Mouse (Mus musculus): ENCODE results near the gene Des. TPM values are rescaled to one million over a fixed set of nuclear protein-coding genes. Genes with fewer than 3 reads are reported as not detected.
A peak's percentile ranks its signal among the peaks of the same experiment; 100 is the strongest.

The Des gene
- total RNA-seq, 2 experiments from 2014 or later: 2,035 to 2,198 TPM

DNA sequence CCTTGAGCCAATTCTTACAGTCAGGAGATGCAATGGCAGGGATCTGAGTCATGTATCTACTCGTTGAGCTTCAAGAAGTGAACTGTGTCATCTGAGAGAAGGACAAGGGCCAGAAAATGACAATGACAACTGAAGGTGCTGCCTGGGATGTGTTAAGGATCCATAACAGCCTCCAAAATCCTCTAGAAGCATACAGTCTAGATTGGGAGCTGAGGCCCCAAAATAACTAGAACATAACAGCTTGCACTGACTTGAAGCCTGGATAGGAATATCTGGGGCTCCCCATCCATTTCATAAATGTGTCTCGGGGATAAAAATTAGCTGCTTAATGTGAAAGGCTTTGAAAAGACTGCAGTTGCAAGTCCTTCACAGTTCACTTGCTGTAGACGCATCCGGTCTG, 2.1 kb upstream of the Des start:
- Histone ChIP-seq H3K4me3 (no peak overlapping the region), H3K27ac (peak overlapping the region; percentile 99)
- no peak for TF ChIP-seq CTCF (IDR thresholded peaks at IDR 0.05)
- intact Hi-C loops (cut with DNase I): loop anchor here (5.0 kb wide), 1 partner anchor 74 kb away; no protein-coding TSS in a partner anchor
- no peak for DNase-seq

DNA sequence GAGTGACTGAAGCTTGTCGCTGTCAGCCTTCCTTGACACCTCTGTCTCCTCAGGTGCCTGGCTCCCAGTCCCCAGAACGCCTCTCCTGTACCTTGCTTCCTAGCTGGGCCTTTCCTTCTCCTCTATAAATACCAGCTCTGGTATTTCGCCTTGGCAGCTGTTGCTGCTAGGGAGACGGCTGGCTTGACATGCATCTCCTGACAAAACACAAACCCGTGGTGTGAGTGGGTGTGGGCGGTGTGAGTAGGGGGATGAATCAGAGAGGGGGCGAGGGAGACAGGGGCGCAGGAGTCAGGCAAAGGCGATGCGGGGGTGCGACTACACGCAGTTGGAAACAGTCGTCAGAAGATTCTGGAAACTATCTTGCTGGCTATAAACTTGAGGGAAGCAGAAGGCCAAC, 783 bp upstream of the Des start:
- Histone ChIP-seq H3K27ac (peak overlapping the region; percentile 99), H3K4me3 (peak overlapping the region; percentile 89)
- peak; percentile 76 for DNase-seq
- intact Hi-C loops (cut with DNase I): loop anchor here (1.0 to 5.0 kb wide), 2 partner anchors 14 to 73 kb away; no protein-coding TSS in a partner anchor
- no peak for TF ChIP-seq CTCF (IDR thresholded peaks at IDR 0.05)

GRCm38 (mm10) chr1:75361123-75361522, 994 bp downstream of the Des start:
- DNase-seq: peak; percentile 23
- Histone ChIP-seq H3K4me3 (peak overlapping the region; percentile 89), H3K27ac (peak overlapping the region; percentile 99)
- intact Hi-C loops (cut with DNase I): no loop called here
- TF ChIP-seq CTCF (IDR thresholded peaks at IDR 0.05): no peak

- Histone ChIP-seq H3K27ac (peak overlapping the region; percentile 99), H3K4me3 (peak overlapping the region; percentile 89)
- intact Hi-C loops (cut with DNase I): no loop called here
- DNase-seq: peak; percentile 74
- TF ChIP-seq CTCF (IDR thresholded peaks at IDR 0.05): no peak
Measured at GRCm38 (mm10) chr1:75361750-75362149, 1.6 kb downstream of the Des start.

DNA sequence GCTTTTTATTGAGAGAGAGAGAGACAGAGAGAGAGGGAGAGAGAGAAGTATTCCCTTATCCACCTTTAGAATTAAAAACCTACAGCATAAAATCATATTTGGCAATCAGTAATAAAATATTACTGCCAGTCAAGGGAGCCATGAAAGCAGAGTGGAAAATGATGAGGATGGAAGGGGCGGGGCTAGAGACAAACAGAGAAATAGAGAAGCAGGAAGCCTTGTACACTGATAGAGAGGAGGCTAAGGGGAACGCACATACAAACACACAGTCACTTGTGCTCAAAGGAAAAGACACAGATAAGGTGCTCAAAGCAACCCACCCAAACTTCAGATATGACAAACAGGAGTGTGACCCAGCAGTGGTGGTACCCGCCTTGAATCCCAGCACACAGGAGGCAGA, 3.7 kb downstream of the Des start:
- intact Hi-C loops (cut with DNase I): no loop called here
- DNase-seq: no peak
- no peak for TF ChIP-seq CTCF (IDR thresholded peaks at IDR 0.05)
- Histone ChIP-seq H3K4me3 (peak overlapping the region; percentile 89), H3K27ac (peak overlapping the region; percentile 99; the same call in 1 of the 2 replicates)

DNA sequence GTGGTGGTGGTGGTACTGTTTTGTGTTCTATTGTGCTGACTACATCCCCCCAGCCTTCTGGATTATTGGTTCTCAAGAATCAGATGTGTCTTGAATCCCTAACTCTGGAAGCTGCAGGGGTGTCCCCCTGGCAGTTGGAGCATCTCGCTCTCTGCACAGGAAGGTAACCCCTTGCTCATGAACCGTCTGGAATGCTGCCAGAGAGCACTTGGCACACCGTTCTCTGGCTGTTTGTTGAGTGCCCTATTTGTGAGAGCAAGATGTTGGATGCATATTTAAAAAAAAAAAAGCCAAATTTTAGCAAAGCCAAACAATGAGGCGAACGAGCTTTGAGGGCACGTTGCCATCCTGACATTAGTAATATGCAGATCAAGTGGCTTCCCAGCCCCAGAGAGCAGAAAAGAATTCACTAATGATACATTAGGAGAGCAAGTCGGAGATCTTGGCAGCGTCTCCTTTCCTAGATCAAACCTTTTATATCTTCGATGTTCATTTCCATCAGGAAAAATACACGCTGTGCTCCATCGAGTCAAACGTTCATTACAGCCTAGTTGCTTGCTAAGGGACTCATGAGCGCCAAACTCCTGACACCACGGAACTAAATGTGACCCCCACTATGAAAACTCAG, 5.5 kb downstream of the Des start:
- H3K27ac ChIP-seq: peak overlapping the region; percentile 53; the same call in 1 of the 2 replicates
- intact Hi-C loops (cut with DNase I): no loop called here
- H3K4me3 ChIP-seq: peak overlapping the region; percentile 29; the same call in 1 of the 2 replicates
- no peak for TF ChIP-seq CTCF (IDR thresholded peaks at IDR 0.05)
- no peak for DNase-seq

GRCm38 (mm10) chr1:75369360-75369983, 9.3 kb downstream of the Des start:
- Histone ChIP-seq H3K27ac (peak overlapping the region; percentile 95), H3K4me3 (peak overlapping the region; percentile 66)
- DNase-seq: peak; percentile 37
- no peak for TF ChIP-seq CTCF (IDR thresholded peaks at IDR 0.05)
- intact Hi-C loops (cut with DNase I): no loop called here

DNA sequence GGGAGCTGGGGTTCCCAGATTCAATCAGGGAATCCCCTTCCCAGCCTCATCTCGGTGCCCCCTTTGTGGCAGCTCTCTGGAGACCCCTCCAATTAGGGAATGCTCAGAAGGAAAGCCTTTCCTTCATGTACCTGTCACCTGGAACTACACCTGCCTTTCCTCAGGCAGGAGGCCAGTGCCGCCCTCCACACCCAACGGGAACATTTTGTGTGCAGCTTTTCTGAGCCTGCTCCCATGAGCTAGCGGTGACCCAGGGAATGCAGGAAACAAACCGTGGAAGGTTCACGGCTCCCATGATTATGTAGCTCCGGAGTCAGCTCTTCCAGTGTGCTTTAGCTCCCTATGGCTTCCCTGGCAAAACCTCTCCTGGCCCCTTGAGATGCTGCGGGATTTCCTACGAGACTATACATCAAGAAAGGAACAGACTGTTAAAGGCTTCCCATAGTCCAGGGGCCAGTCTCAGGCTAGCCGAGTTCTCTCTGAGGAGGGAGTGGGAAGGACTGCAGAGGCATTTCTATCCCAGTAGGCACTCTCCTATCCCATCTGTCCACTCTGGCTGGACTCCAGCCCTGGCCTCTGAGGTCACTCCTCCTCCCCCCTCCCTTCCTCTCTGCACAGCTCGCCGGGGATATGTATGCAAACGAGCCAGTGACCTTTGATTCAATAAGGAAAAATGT, 10.0 kb downstream of the Des start:
- Histone ChIP-seq H3K4me3 (peak overlapping the region; percentile 66), H3K27ac (peak overlapping the region; percentile 95)
- intact Hi-C loops (cut with DNase I): loop anchor here (5.0 kb wide), 1 partner anchor 37 kb away; no protein-coding TSS in a partner anchor
- no peak for TF ChIP-seq CTCF (IDR thresholded peaks at IDR 0.05)
- peak; percentile 92 for DNase-seq

DNA sequence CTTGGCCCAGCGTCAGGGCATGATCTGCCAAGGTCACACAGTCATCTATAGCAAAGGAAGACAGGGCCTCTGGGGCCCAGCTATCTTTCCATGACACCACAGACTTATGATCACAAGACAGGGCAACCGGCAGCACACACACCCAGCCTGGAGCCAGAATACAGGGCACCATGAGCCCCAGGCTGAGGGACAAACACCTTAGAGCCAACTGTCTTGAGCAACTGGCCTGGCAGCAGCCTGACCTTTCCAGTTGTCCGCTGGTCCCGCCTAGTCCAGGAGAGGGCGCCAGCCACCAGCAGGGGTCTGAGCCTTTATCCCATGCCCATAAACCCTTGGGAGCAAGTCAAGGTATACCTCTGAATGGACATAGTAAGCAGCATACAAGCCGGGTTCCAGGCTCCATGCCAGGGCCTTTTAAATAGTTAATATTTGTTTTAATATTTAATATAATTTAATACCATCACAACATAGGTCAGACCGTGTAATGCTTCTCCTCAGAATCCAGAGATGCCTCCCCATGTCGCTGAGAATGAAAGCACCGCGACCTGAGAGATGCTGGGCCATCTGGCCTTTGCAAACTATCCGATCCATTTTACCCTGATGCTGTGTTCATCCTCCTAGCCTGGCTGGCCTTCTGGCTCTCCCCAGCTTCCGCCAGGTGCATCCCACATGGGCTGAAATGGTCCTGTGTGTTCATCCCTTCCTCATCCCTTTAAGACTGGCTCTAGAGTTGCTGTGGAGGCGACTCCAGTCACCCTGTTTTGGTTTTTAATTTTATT, 11.4 kb downstream of the Des start:
- peak overlapping the region; percentile 99 for H3K27ac ChIP-seq
- intact Hi-C loops (cut with DNase I): loop anchor here (1.0 to 5.0 kb wide), 2 partner anchors 27 to 36 kb away; no protein-coding TSS in a partner anchor
- peak; percentile 87 for TF ChIP-seq CTCF (IDR thresholded peaks at IDR 0.05)
- H3K4me3 ChIP-seq: peak overlapping the region; percentile 78
- peak; percentile 95 for DNase-seq

DNA sequence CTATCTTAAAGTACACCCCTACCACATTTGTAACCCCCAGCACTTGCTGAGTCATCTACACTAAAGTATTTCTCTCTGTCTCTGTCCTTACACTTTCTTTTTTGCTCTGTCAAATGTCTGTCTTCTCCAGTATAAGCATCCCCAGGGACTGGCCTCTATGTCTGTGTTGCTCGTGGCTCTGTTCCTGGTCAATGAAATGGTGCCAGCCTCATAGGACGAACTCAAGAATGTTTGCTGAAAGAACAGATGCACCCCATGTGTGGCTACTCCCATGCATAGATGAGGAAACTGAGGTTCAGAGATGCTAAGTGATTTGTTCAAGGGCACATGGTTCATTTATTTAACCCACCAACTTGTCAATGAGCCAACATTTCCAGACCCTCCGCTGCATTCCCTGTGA, 12.3 kb downstream of the Des start:
- TF ChIP-seq CTCF (IDR thresholded peaks at IDR 0.05): no peak
- intact Hi-C loops (cut with DNase I): loop anchor here (5.0 kb wide), 1 partner anchor 35 kb away; no protein-coding TSS in a partner anchor
- peak overlapping the region; percentile 78 for H3K4me3 ChIP-seq
- DNase-seq: peak; percentile 23
- H3K27ac ChIP-seq: peak overlapping the region; percentile 99

DNA sequence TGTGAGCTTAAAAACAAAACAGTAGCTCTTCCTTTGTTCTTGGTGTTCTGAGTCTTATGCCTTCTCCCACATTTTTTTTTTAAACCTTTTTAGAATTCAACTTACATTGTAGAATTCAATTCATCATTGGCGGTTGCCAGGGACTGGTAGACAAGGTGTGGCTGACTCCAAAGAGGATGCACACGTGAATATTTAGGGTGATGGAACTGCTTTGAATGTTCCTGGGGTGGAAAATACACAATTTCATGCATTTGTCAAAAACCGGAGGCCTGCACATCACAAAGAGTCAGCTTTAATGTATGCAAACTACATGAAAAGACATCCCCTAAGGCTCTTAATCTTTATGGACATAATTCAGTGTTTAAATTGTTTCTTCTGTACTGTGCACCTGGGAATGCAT, 13.1 kb downstream of the Des start:
- no peak for DNase-seq
- Histone ChIP-seq H3K27ac (peak overlapping the region; percentile 99), H3K4me3 (peak overlapping the region; percentile 78)
- TF ChIP-seq CTCF (IDR thresholded peaks at IDR 0.05): no peak
- intact Hi-C loops (cut with DNase I): loop anchor here (5.0 kb wide), 1 partner anchor 34 kb away; no protein-coding TSS in a partner anchor
